Mouse (Mus musculus): ENCODE data around the gene Fmo1.

Gene Fmo1

DNA sequence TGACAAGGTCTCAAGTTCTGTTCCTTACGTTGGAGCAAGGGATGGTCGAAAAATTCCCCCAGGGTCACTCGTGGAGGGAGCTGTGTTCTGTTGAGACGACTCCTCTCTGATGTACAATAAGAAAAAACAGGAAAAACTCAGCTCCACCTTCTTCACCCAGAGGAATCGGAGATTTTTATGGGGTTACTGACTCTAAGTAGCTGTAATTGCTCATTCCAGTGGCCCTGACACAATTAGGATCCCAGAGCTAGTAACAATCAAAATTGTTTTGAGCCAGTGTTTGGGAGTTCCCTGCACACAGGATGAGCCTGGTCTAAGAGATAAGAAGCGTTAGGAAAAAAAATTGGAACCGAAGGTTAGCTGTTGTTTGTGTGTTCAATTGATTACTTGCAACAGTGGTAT lies at the start of gene Fmo1:
Gene Fmo1, minus strand, starts transcription at position 331 of the 402 bp plus-strand sequence.
- peak in 1 of 2 experiments; percentile 83 for DNase-seq (ENCODE audit: inconsistent age in 2 of 2, low spot score in 1 of 2)

DNA sequence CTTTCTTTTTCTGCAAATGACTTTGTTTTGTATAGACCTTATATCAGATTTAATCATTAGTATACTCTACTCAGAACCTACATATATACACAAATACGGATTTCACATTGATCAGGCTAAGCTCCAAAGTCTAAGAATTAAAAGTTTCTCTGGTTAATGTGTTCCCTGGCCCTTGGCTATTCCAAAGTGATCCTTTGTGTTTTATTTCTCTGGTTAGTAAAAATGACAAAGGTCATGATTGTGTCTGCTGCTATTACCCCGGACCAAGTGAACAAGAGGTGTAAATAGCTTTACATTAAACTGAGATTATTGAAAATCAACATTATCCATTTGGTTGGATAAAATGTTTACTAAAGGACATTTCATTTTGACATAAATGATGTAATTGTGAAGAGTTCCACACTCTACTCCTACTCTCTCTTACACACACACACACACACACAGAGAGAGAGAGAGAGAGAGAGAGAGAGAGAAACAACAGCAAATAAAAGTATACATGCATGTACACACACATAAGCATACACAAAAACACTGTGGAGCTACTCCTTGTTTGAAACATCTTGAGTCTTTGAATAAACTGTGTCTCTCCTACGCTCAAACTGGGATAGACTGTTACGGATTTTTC lies 48.6 kb upstream of the Fmo1 start:
- DNase-seq (ENCODE audit: inconsistent age in 2 of 2, low spot score in 1 of 2) = no peak

DNA sequence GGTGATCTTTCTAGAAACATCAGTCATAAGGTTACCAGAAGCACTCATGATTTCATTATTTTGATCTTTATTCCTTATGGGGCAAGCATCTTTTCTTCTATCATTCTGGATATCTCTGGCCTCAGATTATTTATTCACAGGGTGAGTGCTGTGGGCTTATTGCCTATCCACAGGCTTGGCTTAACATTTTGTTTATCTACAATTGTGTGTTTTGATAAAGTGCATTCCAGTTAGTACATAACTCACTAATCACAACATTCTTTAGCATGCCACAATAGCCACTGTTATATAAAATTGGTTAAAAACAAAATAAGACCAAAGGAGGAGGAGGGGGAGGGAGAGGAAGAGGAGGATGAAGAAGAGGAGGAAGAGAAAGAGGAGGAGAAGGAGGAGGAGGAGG lies 45.7 kb upstream of the Fmo1 start:
- no peak for DNase-seq (ENCODE audit: inconsistent age in 2 of 2, low spot score in 1 of 2)

DNA sequence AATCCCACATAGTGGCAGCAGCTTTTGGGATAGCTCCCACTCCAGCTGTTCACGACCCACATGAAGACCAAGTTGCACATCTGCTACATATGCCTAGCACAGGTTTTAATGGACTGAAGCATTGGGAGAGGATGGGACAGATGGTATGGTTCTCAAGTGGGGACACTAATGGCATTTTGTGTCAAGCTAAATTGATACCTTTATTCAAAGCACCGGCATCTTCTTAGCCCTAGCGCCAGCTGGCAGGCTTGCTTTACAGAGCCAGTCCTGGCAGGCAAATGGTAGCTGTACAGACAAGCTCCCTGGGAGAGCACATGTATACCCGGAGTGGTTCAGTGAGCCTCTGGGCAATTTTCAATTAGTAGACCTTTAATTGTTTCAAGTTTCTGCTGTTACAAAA lies 35.5 kb upstream of the Fmo1 start:
- DNase-seq (ENCODE audit: inconsistent age in 2 of 2, low spot score in 1 of 2) = no peak

DNA sequence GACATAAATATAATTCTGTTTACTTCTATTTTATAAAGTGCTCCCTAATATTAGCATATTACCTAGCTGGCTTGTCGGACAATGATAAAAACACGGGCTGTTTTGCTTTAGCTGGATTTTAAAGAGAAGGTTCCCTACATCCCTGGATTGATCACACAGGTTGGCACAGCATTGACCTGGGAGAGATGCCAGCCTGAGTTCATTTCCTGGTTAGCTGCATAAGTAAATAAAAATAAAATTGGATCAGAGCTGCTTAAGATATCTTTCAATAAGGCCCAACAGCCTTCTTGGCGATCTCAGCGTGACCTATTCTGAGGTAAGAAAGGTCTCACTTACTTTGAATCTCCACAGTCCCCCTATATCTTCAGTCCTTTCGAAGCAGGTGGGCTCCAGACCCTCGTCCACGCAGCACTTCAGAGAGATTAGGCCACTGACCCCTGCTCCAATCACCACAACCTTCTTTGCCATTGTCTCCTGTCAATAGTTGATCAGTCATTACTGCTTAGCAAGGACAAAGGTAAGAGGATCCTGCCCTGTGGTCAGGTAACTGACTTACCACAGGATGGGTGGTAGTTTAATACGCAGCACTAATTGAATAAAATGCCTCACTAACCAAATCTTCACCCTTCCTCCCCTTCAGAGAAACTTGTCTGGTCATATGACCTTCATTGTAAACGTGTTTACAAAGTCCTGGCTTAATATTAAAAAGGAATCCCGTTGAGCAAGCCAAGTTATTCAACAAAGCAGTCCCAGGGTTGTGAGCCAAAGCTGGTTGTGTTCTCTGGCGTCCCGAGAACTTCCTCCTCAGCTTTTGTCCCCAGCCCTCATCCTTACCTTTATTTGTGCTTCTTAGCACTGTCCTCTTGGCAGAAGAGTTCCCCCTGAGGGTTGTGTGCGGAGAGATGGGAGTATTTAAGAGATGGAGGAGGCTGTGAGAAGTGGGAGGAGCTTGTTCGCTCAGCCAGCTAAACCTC lies 31.7 kb upstream of the Fmo1 start, which contains the start of gene Fmo2:
Gene Fmo2, minus strand, starts transcription at position 889 of the 974 bp plus-strand sequence.
- DNase-seq (ENCODE audit: inconsistent age in 2 of 2, low spot score in 1 of 2) = peak in 1 of 2 experiments; percentile 46

DNA sequence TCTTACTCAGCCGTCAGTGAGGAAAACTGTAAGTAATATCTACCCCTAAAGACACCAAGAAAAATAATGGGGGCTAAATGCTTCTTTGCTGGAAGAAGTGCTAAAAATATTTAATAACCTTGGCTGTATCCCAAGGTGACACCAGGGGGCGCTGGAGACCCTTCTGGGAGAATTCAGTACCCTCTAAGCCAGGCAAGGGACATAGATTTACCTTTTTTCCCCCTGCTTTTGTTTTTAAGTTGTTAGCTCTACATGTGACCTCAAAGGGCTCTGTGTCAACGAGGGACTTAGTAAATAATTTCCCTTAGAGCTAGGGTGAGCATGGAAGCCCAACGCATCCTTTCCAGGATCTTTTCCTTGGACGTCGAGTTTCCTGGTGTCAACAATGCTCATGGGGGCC lies 29.5 kb upstream of the Fmo1 start:
- DNase-seq (ENCODE audit: inconsistent age in 2 of 2, low spot score in 1 of 2) = peak; percentile 60 to 88

DNA sequence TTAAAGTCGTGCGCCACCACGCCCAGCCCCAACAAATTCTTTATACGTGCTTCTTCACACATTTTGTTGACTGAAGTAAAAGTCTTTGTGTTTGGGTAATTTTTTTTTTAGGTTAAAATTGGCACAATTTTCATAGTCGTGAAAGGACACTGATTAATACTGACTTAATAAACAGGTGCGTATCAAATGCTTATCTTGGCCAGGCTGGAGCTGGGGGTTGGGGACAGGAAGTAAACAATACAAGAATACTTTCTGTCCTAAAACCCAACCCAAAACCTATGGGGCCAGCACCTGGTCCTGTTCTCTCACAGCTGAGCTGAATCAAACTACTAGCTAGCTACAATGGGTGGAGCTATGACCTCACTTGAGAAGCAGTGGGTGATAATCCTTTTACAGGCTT lies 26.6 kb upstream of the Fmo1 start:
- DNase-seq (ENCODE audit: inconsistent age in 2 of 2, low spot score in 1 of 2) = no peak

DNA sequence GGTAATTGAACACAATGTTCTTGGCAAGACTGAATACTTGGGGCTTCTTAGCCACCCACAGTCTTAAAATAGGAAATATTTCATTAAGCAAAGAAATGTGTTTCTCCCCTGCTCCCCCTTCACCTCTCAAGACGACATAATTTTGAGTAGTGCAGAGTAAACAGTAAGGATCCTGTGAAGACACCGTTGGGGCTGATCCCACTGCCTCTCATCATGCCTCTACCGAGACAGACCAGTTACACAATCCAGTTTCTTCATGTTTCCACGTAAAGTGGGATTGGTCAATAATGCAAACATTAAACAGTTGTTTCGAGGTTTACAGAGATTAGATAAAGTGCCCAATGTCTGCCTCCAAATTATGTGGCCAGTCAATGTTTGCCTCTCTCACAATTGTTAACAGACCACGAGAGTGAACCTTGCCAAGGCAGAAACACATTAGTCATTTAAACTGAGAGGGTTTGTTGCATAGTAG lies 25.6 kb upstream of the Fmo1 start:
- peak in 1 of 2 experiments; percentile 67 for DNase-seq (ENCODE audit: inconsistent age in 2 of 2, low spot score in 1 of 2)

DNA sequence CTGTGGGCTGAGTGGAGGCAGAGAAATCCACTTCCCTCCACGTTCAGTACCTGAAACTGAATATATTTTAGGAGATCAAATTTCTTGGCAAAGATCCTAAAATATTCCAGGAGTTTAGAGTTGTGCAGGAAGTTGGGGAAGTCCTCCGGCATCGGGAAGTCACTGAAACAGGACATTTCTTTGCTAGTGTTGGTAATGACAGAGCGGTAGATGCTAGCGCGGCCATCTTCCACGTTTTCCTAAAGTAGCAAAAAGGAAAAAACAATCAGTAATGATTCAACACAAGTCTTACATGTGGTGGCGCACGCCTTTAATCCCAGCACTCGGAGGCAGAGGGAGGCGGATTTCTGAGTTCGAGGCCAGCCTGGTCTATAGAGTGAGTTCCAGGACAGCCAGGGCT lies 22.2 kb upstream of the Fmo1 start:
- DNase-seq (ENCODE audit: inconsistent age in 2 of 2, low spot score in 1 of 2) = no peak

DNA sequence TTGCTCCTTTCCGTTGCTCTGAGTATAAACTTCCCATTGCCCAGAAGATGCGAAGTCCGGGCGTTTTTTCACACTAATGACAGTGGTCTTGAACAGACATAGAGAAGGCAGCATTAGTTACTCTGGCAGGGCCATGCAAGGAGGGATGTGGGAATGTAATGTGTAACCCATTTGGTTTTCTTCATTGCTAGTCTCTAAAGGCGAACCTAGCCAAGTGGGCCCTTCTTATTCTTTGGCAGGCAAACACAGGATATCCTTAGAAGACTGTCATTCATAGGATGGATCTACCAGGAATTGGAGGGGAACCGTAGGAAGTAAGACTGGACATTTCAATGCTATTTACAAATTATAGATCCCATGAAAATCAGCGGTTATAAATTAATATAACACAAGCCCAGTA lies 21.2 kb upstream of the Fmo1 start:
- no peak for DNase-seq (ENCODE audit: inconsistent age in 2 of 2, low spot score in 1 of 2)

DNA sequence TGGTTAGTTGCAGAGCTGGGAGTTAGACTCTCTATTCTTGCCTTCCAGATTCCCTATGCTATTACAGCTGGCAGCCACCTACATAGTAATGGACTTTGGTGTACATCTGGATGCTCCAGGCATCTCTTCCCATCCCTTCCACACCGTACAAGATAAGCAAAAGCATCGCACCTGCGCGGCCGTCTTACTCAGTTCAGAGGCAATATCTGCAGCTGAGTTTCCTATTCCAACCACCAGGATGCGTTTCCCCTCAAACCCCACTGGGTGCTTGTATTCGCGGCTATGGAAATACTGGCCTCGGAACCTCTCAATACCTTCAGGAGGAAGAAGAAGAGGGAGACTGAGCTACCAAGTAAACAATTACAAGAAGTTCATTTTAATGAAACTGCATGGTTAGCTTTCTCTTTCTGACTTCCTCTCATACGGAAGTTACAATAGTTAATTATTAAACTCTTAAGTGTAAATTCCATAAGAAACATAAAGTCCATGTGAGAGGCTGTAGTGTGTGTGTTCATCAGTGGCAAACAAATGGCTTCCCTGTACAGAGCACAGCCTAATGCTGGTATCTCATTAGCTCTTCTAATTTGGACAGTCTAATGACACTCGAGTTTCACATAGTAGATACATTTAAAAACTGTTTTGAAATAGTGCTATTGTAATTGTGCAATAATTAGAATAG lies 19.9 kb upstream of the Fmo1 start:
- DNase-seq (ENCODE audit: inconsistent age in 2 of 2, low spot score in 1 of 2) = no peak

DNA sequence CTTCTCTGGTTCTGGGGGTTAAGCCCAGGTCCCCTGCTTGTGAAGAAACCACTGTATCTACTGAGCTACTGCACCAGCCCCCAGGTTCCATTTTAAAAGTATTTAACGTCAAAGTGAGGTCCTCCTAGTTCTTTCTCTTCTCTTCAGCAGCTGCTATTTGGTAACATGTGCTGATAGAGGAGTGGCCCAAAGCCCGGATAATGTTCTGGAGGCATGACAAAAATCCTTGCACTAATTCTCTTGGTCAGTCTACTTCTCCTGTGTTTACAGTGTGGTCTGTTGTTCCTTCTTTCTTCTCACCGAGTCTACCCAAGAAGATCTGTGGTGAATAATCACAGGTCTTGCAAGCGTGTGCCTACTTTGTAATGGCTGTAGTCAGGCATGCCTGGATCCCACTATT lies 16.3 kb upstream of the Fmo1 start:
- DNase-seq (ENCODE audit: inconsistent age in 2 of 2, low spot score in 1 of 2) = no peak

DNA sequence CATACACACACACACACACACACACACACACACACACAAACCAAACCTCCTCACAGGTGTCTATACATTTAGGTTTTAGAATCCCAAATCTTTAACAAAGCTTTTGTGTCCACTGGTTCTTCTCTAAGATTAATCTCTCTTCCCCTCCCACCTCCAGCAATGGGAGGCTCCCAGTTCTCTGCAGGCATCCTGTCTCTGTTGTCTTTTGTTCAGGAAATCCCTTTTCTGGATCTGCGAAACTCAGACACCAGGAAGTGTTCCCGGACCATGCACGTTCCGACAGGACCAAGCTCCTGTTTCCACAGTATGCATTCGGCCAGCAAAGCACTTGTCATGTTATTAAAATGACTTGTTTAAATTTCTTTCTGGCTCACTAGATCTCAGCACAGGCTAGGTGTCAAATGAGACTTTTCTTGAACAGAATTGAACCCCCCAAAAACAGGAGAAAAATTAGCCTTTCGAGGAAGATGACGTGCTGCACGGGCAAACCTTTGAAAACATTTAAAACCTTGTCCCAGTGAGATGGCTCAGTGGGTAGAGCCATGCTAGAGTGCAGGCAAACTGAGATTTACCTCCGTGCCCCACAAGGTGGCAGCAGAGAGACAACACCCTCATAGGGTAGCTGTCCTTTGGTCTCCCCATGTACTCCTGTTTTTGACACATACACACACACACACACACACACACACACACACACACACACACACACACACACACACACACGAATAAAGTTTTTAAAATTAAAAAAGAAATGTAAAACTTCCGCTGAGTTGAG lies 13.4 kb upstream of the Fmo1 start:
- peak; percentile 54 to 86 for DNase-seq (ENCODE audit: inconsistent age in 2 of 2, low spot score in 1 of 2)

DNA sequence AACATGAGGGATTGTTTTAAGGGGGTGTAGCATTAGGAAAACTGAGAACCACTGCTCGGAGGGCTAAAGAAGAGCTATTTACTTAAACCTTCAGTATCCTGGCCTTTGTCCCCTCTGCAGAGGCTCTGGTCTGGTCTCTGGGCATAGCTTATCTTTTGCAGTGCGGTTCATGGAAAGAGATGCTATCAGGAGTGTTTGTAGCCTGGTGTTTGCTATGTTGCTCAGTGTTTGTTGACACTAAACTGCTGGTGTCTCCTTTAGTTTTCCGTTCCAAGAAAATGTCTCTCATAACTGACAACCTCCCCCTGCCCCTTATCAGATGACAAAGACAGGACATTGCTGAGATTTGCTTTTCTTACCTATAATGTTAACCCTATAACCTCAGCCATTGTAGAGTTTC lies 8.7 kb upstream of the Fmo1 start:
- no peak for DNase-seq (ENCODE audit: inconsistent age in 2 of 2, low spot score in 1 of 2)

DNA sequence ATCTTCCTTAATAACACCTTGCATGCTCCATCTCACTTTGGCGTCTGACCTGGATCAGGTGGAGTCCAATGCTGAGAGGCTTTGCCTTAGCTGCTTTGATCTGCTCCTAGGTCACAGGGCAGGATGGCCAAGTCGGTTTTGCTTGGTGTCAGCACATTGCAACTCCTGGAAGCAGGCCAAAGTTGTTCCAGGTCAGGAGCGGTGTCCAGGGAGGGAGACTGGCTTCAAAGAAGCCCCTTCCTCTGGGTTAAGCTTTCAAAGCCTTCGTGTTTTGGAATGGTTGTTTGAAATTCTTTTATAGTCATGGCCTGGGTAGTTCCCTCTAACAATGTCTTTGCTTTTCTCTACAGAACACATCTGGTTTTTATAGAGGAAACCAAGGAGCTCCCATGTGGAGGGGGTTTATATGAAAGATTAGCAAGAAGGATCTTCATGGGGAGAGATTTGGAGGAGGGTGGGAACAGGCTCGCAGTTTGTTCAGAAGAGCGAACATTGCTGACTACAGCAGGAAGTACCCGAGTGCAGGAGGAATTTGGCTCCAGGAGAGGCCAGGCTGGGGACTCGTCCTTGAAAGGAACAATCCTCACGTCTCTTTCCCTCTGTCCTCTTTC lies 5.4 kb upstream of the Fmo1 start:
- peak; percentile 15 to 72 for DNase-seq (ENCODE audit: inconsistent age in 2 of 2, low spot score in 1 of 2)

DNA sequence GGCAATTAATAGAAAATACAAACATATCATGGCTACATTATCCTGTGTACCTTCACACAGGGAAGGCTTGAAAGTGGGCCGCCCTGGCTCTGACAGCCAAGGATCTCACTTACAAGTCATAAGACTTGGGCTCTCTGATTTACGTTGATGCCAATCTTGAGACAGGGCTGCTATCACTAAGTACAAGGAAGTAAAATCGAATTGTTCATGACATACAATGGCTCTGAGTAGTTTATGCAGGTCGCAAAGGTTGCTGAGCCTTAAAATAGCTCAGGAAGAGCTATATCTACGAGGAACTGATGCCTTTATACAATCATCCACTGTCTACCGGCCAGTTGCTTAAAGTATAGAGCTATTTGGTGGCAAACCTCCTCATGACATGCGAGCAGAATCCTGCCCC lies 4.6 kb upstream of the Fmo1 start:
- no peak for DNase-seq (ENCODE audit: inconsistent age in 2 of 2, low spot score in 1 of 2)

DNA sequence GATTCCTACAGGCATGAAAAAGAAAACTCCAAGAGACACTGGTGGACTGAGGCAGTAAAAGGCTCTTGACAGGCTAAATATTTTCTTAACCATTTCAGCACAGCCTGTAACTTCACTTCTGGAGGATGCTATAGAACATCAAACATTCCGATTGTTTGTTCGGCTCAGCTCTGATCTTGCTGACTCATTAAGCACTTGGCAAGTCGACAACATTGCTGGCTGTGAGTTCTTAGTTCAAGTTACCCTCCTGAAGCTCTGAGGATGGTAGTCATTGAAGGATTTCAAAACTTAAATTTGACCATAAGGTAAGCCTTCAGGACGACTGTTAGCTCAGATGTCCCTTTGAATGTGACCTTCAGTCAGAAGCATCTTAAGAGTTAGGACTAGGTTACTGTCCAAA lies 986 bp upstream of the Fmo1 start:
- DNase-seq (ENCODE audit: inconsistent age in 2 of 2, low spot score in 1 of 2) = peak in 1 of 2 experiments; percentile 58

DNA sequence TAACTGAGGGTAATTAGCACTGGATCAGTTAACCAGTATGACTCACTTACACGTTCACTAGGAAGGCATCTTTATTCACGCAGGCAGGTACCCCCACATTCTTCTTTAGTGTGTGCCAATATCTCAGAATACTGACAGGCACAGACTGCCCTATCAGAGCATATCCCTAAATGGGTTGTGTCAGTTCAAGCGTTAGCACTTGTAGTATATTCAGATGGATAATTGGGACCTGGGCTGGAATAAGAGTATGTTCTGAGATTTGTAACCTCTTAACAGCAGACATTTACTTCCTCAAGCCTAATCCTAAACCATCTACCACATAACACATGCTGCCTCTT lies 948 bp downstream of the Fmo1 start:
- DNase-seq (ENCODE audit: inconsistent age in 2 of 2, low spot score in 1 of 2) = peak in 1 of 2 experiments; percentile 54

DNA sequence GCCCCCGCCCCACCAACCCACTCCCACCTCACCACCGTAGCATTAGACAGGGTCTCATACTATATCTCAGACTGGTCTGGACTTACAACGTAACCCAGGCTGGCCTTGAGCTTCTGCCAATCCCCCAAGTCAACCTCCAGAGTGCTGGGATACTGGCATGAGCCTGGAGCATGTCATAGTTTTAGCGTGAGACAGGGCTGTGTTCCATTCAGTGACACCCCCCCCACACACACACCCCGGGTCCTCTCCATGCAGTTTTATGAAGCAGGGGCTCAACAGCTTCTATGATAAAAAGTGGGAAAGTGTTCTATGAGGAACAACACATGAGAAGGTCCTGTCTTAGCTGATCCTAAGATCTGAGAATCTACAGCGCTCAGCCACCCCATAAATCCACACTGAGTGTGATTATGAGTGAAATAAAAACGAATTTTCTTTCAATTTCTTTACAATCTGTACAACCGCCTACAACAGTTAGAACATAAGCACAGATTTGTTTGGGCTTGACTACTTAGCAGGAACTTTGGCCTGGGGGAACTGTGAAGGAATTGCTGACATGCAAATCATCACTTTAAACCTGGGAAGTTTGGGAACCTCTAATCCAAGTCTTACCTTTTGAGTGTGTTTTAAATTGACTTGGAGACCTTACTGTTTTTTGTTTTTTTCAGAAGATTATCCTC lies 1.5 kb downstream of the Fmo1 start:
- DNase-seq (ENCODE audit: inconsistent age in 2 of 2, low spot score in 1 of 2) = peak in 1 of 2 experiments; percentile 72

DNA sequence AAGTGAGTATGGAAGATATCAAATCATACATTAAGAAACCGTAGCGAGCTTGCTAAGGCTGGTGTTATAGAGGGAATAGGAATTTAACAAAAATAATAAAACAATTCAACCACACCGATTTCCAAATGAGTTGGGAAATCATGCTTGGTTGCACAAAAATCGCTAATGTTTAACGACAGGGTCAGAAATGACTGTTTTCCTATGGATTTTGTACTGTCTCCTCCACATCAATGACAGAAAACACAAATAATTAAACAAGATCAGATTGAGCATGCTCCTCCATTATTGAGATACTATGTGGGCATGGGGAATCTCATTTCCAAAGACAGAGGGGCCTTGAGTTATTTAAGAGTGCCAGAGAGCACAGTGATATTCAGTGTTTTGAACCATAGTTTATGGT lies 2.1 kb downstream of the Fmo1 start:
- DNase-seq (ENCODE audit: inconsistent age in 2 of 2, low spot score in 1 of 2) = no peak
